Mouse (Mus musculus) spleen, adult 2 months (tissue): ENCODE data around the gene Rph3a. TPM values are rescaled to one million over a fixed set of nuclear protein-coding genes. Genes with fewer than 3 reads are reported as not detected.
"Not testable (repeated sequence)": the region's sequence is repeated elsewhere in the genome, so short reads cannot be mapped to it uniquely, and the experiment has no call there.

Source experiments
- DNase-seq, 2 experiments: peaks; one replicate each; pipeline versions ENCODE4 v3.0.0 to v3.0.0-alpha.2; 2012 to 2021; ENCODE audit warnings: low spot score in 2 of 2, low read depth in 1 of 2
- H3K27ac ChIP-seq: fragments of 200-500 bp; 2 replicates; pipeline ENCODE4 v1.5.1; 2012; ENCODE audit warnings: low read length, inconsistent platforms; ENCODE audit not compliant: insufficient read depth
- H3K27me3 ChIP-seq: fragments of 200-500 bp; 2 replicates; pipeline ENCODE4 v1.6.1; 2012; ENCODE audit warnings: mild to moderate bottlenecking, moderate library complexity, low read length, inconsistent platforms; ENCODE audit not compliant: control insufficient read depth, insufficient read depth
- H3K36me3 ChIP-seq: fragments of 200-500 bp; 2 replicates; pipeline ENCODE4 v1.6.1; 2012; ENCODE audit warnings: mild to moderate bottlenecking, low read length, inconsistent platforms; ENCODE audit not compliant: control insufficient read depth, insufficient read depth
- H3K4me1 ChIP-seq: fragments of 200-500 bp; 2 replicates; pipeline ENCODE4 v1.6.1; 2011; ENCODE audit warnings: inconsistent platforms; ENCODE audit not compliant: control insufficient read depth, insufficient read depth, insufficient read length
- H3K4me3 ChIP-seq: fragments of 200-500 bp; 2 replicates; pipeline ENCODE4 v1.5.1; 2011; ENCODE audit warnings: mild to moderate bottlenecking, inconsistent platforms; ENCODE audit not compliant: insufficient read depth, insufficient read length; ENCODE audit errors: extremely low read depth
- CTCF ChIP-seq: fragments of 200-500 bp; IDR thresholded peaks from 2 replicates; pipeline ENCODE4 v1.5.1; 2011; ENCODE audit warnings: mild to moderate bottlenecking, inconsistent platforms; ENCODE audit not compliant: insufficient read depth, insufficient read length, insufficient replicate concordance; ENCODE audit errors: extremely low read depth
- POLR2A ChIP-seq: fragments of 200-500 bp; IDR thresholded peaks from 2 replicates; pipeline ENCODE4 v1.6.1; 2011; ENCODE audit warnings: low read depth, low read length, inconsistent platforms
- WGBS: fragments of 180-500 bp; shearing (Covaris S2); methylation state at CpG from one replicate; pipeline ENCODE4 v1.1.7; 2018; 5-methylcytosine and 5-hydroxymethylcytosine counted together
- polyA plus RNA-seq: library from polyadenylated mRNA; depleted of rRNA; stranded (reverse); fragments of >200 nt; gene quantifications from 2 replicates; pipeline ENCODE4 v1.2.3, GENCODE M21; 2012

Rph3a gene
- polyA plus RNA-seq, 1 experiment = 0.02 TPM

DNA sequence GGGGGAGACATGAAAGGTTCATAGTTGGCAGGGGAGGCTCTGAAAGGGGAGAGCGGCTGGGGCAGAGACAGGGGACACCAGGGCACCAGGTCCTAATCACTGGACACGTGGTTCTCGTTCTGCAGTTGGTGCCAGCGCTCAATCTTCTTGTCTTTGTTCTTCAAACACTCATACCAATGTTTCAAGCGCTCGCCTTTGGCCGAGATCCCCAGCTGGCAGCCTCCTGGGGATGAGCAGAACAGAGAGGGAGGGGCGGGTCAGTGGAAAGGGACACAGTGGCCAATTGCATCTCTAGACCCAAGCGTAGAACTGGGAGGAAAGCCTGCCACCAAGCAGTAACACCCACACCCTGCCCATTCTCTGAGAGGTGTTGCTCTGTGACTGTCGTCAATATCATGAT lies 67.8 kb downstream of the Rph3a start:
- DNase-seq = no peak
- TF ChIP-seq POLR2A = no peak
- no peak for TF ChIP-seq CTCF
- WGBS = 80% methylated on average over 10 of the region's 10 CpGs
- Histone ChIP-seq H3K4me1 (no peaks in the 10 kb centered on the region), H3K27ac (no peak overlapping the region), H3K27me3 (no peaks in the 10 kb centered on the region; the same call in 1 of the 2 replicates), H3K36me3 (no peaks in the 10 kb centered on the region), H3K4me3 (no peak overlapping the region)

DNA sequence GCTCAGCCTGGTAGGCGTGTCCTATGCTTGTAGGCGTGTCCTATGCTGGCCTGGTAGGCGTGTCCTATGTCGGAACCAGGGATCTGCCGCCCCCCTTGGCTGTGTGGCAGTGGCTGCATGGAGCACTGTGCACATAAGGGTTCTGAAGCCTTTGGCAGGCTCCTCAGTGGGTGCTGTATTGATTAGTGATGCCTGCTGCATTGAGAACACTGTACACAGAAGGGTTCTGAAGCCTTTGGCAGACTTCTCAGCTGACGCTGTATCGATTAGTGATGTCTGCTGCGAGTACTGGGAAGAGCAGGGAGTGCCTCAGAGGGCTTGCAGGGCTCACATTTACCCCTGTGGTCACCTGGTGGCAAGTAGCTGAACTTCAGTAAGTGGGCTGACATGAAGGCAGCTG lies 71.3 kb downstream of the Rph3a start:
- H3K27me3 ChIP-seq = no peaks in the 10 kb centered on the region; the same call in 1 of the 2 replicates
- WGBS = 40% methylated on average over 8 of the region's 8 CpGs
- TF ChIP-seq POLR2A (no peak), CTCF (no peak)
- H3K27ac ChIP-seq = no peak overlapping the region
- no peak for DNase-seq
- H3K4me3 ChIP-seq = no peak overlapping the region
- H3K36me3 ChIP-seq = no peaks in the 10 kb centered on the region
- H3K4me1 ChIP-seq = no peaks in the 10 kb centered on the region

DNA sequence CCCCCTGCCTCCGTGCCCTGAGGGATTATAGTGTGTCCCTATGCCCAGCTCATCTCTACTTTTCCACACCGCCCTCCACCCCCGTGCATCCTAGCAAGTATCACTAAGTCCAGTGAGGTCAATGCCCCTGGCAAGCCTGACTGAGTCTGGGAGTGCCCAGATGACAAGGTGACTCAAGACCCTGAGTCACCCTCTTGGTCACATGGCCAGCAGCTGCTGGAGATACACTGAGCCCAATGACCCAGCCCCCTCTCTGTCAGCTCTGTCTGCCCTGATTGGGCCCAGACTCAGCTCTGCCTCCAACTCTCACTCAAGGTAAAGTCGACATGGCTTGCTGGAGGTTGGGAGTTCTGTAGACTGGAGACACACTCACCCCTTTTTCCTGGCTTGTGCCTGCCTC lies 72.1 kb downstream of the Rph3a start:
- WGBS = 76% methylated on average over 4 of the region's 4 CpGs
- DNase-seq = no peak
- no peak for TF ChIP-seq CTCF
- no peak for TF ChIP-seq POLR2A
- no peaks in the 10 kb centered on the region for H3K36me3 ChIP-seq
- no peaks in the 10 kb centered on the region for H3K4me1 ChIP-seq
- H3K27me3 ChIP-seq = no peaks in the 10 kb centered on the region; the same call in 1 of the 2 replicates
- H3K4me3 ChIP-seq = no peak overlapping the region
- H3K27ac ChIP-seq = no peak overlapping the region

DNA sequence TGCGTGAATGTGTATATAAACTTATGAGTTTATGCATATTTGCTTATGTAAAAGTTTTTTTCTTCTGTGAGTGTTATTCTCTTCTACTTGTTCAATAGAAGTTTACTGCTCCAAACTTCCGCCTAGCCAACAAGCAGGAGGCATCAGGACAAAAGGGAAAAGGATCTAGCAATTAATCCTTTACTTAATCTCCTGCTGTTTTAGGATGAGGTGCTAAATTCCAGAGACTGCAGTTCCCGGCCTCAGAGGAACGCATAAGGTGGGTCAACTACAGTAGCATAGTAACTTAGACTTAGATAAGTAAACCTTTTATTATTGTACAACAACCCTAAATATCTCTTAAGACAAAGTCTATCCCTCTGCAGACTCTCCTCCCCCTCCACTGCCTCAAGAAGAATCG lies 75.9 kb downstream of the Rph3a start:
- Histone ChIP-seq H3K36me3 (no peaks in the 10 kb centered on the region), H3K27ac (no peak overlapping the region)
- WGBS = 43% methylated on average over 5 of the region's 5 CpGs

DNA sequence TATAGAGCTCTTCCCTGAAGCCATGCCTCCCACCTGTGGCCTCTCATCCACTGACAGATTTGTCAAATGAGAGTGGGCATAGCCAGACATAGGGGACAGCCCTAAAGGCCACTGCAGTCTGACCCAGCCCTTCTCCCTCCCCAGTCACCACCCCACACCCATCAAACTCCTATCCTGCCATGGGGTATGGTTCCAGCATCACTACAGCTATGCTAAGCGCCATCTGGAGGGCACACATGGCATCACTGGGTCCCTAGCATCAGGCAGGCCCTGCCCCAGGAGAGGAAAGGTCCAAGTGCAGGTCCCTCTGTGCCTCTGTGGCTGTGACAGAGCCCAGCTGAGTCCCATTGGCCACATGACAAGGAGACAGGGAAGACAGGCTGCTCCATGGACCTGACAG lies 82.9 kb downstream of the Rph3a start:
- Histone ChIP-seq H3K4me3 (no peak overlapping the region), H3K36me3 (no peaks in the 10 kb centered on the region), H3K27ac (no peak overlapping the region), H3K27me3 (no peaks in the 10 kb centered on the region), H3K4me1 (no peaks in the 10 kb centered on the region)
- 9% methylated on average over 1 of the region's 1 CpGs for WGBS
- DNase-seq = no peak
- no peak for TF ChIP-seq POLR2A
- no peak for TF ChIP-seq CTCF

More for the DNA sequence above, 75.9 kb downstream of the Rph3a start:
- Histone ChIP-seq H3K27me3 (no peaks in the 10 kb centered on the region; the same call in 1 of the 2 replicates), H3K4me1 (no peaks in the 10 kb centered on the region), H3K4me3 (no peak overlapping the region)
- no peak for DNase-seq
- TF ChIP-seq CTCF (no peak), POLR2A (no peak)

DNA sequence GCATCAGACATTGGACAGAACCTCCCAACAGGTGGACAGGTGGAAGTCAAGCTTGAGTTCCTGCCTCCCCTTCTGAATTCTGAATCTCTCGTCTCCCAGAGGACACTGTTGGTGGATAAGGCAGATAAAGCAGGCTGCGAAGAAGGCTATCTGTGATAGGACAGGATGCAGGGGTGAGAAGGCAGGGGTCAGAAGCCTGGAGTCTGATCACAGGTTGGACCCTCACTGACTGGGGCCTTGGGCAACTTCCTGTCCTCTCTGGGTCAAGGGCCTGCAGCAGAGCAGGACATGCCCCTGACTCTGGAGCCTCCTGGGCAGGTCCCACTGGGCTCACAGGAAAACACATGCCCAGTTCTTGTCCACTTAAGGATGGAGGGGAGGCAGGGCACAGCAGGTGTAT lies 83.6 kb downstream of the Rph3a start:
- H3K27me3 ChIP-seq, H3K4me3 ChIP-seq, H3K27ac ChIP-seq, DNase-seq, H3K36me3 ChIP-seq, H3K4me1 ChIP-seq: not testable (repeated sequence)
- 59% methylated on average over 2 of the region's 2 CpGs for WGBS

DNA sequence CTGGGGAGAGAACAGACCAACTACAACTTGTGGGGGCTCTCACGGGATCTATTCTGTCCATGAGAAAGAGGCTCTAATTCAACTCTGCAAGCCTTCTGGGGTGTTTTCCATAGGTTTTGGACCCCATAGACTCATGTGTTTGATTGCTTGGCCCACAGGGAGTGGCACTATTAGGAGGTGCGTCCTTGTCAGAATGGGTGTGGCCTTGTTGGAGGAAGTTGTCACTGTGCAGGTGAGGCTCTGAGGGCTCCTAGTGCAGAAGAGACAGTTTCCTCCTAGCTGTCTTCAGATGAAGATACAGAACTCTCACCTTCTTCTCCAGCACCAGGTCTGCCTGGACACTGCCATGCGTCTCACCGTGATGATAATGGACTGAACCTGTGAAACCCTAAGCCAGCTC lies 85.4 kb downstream of the Rph3a start:
- not testable (repeated sequence) for H3K36me3 ChIP-seq, H3K4me3 ChIP-seq, H3K4me1 ChIP-seq, DNase-seq, H3K27me3 ChIP-seq, H3K27ac ChIP-seq
- WGBS = 71% methylated on average over 4 of the region's 4 CpGs

DNA sequence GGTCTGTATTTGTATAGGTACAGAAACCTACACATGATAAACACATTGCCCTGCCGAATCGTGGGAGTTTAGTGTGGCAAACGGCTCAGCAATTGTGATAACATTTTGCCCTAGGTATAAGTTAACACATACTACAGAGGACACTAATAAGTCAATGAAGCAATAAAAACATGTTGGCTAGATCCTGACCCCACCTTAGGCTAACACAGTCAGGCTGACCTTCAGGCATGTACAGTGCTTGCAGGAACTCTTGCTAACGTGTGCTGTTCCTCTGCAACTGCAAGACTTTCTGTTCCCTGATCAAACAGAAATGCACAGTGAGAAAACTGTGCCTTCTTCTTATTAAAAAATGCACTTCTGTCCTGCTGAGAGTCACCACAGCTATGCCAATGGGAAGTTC lies 85.9 kb downstream of the Rph3a start:
- WGBS = 72% methylated on average over 4 of the region's 4 CpGs

More for the DNA sequence above, 85.9 kb downstream of the Rph3a start:
- H3K27me3 ChIP-seq = no peaks in the 10 kb centered on the region
- no peak overlapping the region for H3K4me3 ChIP-seq
- no peak for DNase-seq
- H3K27ac ChIP-seq = no peak overlapping the region
- no peak for TF ChIP-seq CTCF
- TF ChIP-seq POLR2A = no peak
- no peaks in the 10 kb centered on the region for H3K4me1 ChIP-seq
- no peaks in the 10 kb centered on the region for H3K36me3 ChIP-seq
